Mouse (Mus musculus): ENCODE measurements at regions not wholly inside any gene's neighbourhood (a gene's known extent, or its start where the extent isn't known, plus 50 kb on each side); places are given as distances from the start of the nearest gene placed in this dataset.
A peak's percentile ranks its signal among the peaks of the same experiment; 100 is the strongest.

- TF ChIP-seq CHD2 (IDR thresholded peaks at IDR 0.05; ENCODE audit: low read depth, low read length) = no peak
- no peak; the same call in 1 of the 2 replicates for TF ChIP-seq HCFC1 (IDR thresholded peaks at IDR 0.05; ENCODE audit: borderline replicate concordance, insufficient read depth, low read length)
- TF ChIP-seq ZC3H11A (IDR thresholded peaks at IDR 0.05; ENCODE audit: borderline replicate concordance, low read depth, low read length) = no peak
- peak; percentile 90 for TF ChIP-seq ZNF384 (IDR thresholded peaks at IDR 0.05; ENCODE audit: low read depth, low read length)
- TF ChIP-seq MAFK (IDR thresholded peaks at IDR 0.05; ENCODE audit: insufficient read depth, low read depth, low read length) = no peak
Measured at GRCm38 (mm10) chr17:15208030-15208807, 166.9 kb upstream of the Gm3448 start.
